Mouse (Mus musculus): ENCODE results near the gene Gm14399. TPM values are rescaled to one million over a fixed set of nuclear protein-coding genes. Genes with fewer than 3 reads are reported as not detected.
"Not testable (repeated sequence)": the region's sequence is repeated elsewhere in the genome, so short reads cannot be mapped to it uniquely, and the experiment has no call there.

Gene Gm14399
- polyA plus RNA-seq, 1 experiment from 2014 or later = 8.0 TPM

DNA sequence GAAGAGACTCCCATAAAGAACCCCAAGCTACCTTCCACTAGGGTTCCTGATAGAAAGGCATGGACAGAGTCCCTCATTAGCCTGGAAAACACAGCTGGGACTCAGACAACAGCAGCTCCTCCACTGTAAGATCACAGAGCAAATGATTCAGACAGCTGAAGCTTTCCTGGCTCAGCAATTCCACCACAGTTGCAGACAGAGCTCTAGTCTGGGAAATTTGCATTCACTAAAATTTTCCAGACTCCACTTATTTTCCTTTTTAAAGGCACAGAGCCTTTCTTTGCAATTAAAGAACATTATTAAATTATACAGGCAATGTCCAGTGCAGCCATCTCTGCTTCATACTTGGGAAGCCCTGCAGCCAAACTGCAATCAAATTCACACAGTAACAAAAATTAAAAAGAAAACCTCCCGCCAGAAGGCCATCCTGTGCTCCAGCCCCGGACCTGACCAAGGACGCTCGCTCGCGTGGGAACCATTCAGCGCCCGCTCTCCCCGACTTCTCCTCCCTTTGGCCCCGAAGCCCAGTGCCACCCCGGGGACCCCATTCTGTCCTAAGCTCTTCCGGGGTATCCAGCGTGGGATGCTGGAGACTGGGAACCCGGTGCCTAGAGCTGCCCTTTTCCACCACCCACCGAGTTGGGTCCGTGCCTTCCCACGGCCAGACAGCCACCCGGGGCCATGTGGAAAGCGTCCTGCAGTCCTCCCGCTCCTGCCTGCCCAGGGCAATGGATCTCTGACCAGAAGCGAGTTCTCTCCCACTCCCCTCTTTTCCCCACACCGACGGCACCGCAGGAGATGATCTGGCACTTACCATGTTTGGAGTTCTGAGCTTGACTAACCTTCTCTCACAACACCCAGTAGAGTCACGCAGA is 457 bp downstream of the Gm14399 start:
- not testable (repeated sequence) for ATAC-seq (ENCODE audit: borderline replicate concordance, extremely low read depth, low FRiP score, low TSS enrichment); H3K9me3 ChIP-seq; H3K27ac ChIP-seq; H3K36me3 ChIP-seq; H3K4me1 ChIP-seq; H3K27me3 ChIP-seq
- Histone ChIP-seq H3K4me2 (peak overlapping the region; percentile 40), H3K4me3 (peak overlapping the region; percentile 51), H3K9ac (peak overlapping the region; percentile 42)
- 2% methylated on average over 25 of the region's 25 CpGs for WGBS

DNA sequence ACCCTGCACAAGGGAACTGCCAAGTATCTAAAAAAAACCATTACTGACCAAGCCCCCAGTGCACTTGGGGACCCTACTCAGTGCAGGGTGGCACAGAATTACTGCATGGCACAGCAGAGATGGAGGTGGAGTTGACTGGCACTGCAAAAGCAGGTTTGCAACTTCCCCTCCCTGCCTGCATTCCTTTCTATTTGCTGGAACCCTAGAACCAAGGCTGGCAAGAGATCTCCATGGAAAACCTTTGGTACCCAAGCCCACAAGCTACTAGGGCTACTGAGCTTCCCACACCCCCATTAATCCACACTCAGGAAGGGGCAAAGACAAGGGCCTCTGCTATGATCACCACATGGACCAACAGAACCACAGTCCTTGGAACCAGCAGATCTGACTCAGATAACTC is 1.2 kb downstream of the Gm14399 start:
- not testable (repeated sequence) for H3K27ac ChIP-seq; H3K4me2 ChIP-seq; H3K9ac ChIP-seq; H3K4me1 ChIP-seq; H3K27me3 ChIP-seq; H3K4me3 ChIP-seq; ATAC-seq (ENCODE audit: borderline replicate concordance, extremely low read depth, low FRiP score, low TSS enrichment); H3K36me3 ChIP-seq; H3K9me3 ChIP-seq

Other genes with a start within 250 kb of the Gm14399 start
- not detected in 2 replicates for gene Gm14444, start 131.8 kb downstream of the Gm14399 start, polyA plus RNA-seq (2015; fragmentation: Nextera tagmentation; extraction: Ambion mirVana)
- 0.51 and 1.7 TPM in 2 replicates for gene Gm14393, start 74.2 kb downstream of the Gm14399 start, polyA plus RNA-seq (2015; fragmentation: Nextera tagmentation; extraction: Ambion mirVana)
- 0.77 and 0.90 TPM in 2 replicates for gene Gm14443, start 33.9 kb upstream of the Gm14399 start, polyA plus RNA-seq (2015; fragmentation: Nextera tagmentation; extraction: Ambion mirVana)
- 4.7 and 6.2 TPM in 2 replicates for gene Gm14391, start 64.9 kb upstream of the Gm14399 start, polyA plus RNA-seq (2015; fragmentation: Nextera tagmentation; extraction: Ambion mirVana)
- not detected in 2 replicates for gene Gm14440, start 133.1 kb upstream of the Gm14399 start, polyA plus RNA-seq (2015; fragmentation: Nextera tagmentation; extraction: Ambion mirVana)
- 17.4 and 19.0 TPM in 2 replicates for gene Gm4631, start 196.2 kb upstream of the Gm14399 start, polyA plus RNA-seq (2015; fragmentation: Nextera tagmentation; extraction: Ambion mirVana)
- 5.9 and 6.7 TPM in 2 replicates for gene Zfp968, start 230.4 kb upstream of the Gm14399 start, polyA plus RNA-seq (2015; fragmentation: Nextera tagmentation; extraction: Ambion mirVana)